Mouse (Mus musculus): ENCODE results near the gene Slc3a2. TPM values are rescaled to one million over a fixed set of nuclear protein-coding genes. Genes with fewer than 3 reads are reported as not detected.
A peak's percentile ranks its signal among the peaks of the same experiment; 100 is the strongest.
"Not testable (repeated sequence)": the region's sequence is repeated elsewhere in the genome, so short reads cannot be mapped to it uniquely, and the experiment has no call there.

Gene Slc3a2
- total RNA-seq, 2 experiments from 2014 or later, result 146 to 149 TPM

- no peak for DNase-seq
Observed at GRCm38 (mm10) chr19:8727495-8728114, 4.4 kb upstream of the Slc3a2 start.

GRCm38 (mm10) chr19:8726609-8727390 lies 3.6 kb upstream of the Slc3a2 start:
- no peak for DNase-seq

GRCm38 (mm10) chr19:8725081-8725613 lies 2.0 kb upstream of the Slc3a2 start:
- no peak for DNase-seq

GRCm38 (mm10) chr19:8724392-8724791 lies 1.2 kb upstream of the Slc3a2 start:
- no peak for DNase-seq

GRCm38 (mm10) chr19:8723574-8724346 lies 591 bp upstream of the Slc3a2 start:
- no peak for DNase-seq

GRCm38 (mm10) chr19:8722559-8722906 lies 636 bp downstream of the Slc3a2 start:
- DNase-seq, result no peak

- no peak for DNase-seq
Observed at GRCm38 (mm10) chr19:8722021-8722420, 1.1 kb downstream of the Slc3a2 start.

- no peak for DNase-seq
Observed at GRCm38 (mm10) chr19:8721378-8721777, 1.8 kb downstream of the Slc3a2 start.

- DNase-seq, result not testable (repeated sequence)
Observed at GRCm38 (mm10) chr19:8719037-8719436, 4.1 kb downstream of the Slc3a2 start.

GRCm38 (mm10) chr19:8718357-8718756 lies 4.8 kb downstream of the Slc3a2 start:
- DNase-seq, result peak in 1 of 2 experiments; percentile 32

- no peak for DNase-seq
Observed at GRCm38 (mm10) chr19:8716767-8717475, 6.2 kb downstream of the Slc3a2 start.

GRCm38 (mm10) chr19:8715868-8716766 lies 7.1 kb downstream of the Slc3a2 start:
- no peak for DNase-seq

GRCm38 (mm10) chr19:8714653-8715481 lies 8.3 kb downstream of the Slc3a2 start:
- no peak for DNase-seq

- DNase-seq, result no peak
Observed at GRCm38 (mm10) chr19:8713997-8714652, 9.0 kb downstream of the Slc3a2 start.

GRCm38 (mm10) chr19:8713306-8713996 lies 9.7 kb downstream of the Slc3a2 start:
- DNase-seq, result peak; percentile 90 to 91

GRCm38 (mm10) chr19:8712870-8713305 lies 10.3 kb downstream of the Slc3a2 start:
- DNase-seq, result peak; percentile 43 to 50

GRCm38 (mm10) chr19:8711949-8712869 lies 11.0 kb downstream of the Slc3a2 start:
- no peak for DNase-seq

- no peak for DNase-seq
Observed at GRCm38 (mm10) chr19:8711506-8711905, 11.7 kb downstream of the Slc3a2 start.
